Mouse (Mus musculus): ENCODE measurements at regions not wholly inside any gene's neighbourhood (a gene's known extent, or its start where the extent isn't known, plus 50 kb on each side); places are given as distances from the start of the nearest gene placed in this dataset.
A peak's percentile ranks its signal among the peaks of the same experiment; 100 is the strongest.

GRCm38 (mm10) chr14:85160396-85160795 lies 717.0 kb downstream of the Pcdh17 start:
- no peak for DNase-seq

DNA sequence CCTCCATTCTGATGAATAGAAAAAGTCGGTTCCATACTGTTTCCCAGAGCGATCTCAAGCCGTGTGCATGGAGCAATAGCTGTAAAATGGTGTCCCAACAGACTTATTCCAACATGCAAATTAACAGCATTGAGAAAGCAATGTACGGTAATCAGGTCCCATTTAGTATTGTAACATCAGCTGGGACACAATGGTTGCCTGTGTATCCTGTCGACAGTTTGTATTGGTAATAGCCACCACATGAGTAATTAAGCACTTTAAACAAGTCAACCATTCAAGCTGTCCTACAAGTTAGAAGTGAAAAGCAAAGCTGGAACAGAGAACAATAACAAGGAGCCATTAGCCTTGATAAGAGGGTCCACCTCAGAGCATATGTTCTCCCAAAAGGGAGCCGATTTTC lies 743.4 kb downstream of the Pcdh17 start:
- DNase-seq: peak; percentile 47

GRCm38 (mm10) chr14:85204069-85204468 lies 760.7 kb downstream of the Pcdh17 start:
- peak; percentile 76 for DNase-seq

GRCm38 (mm10) chr14:85208383-85208782 lies 765.0 kb downstream of the Pcdh17 start:
- DNase-seq: no peak

- no peak for DNase-seq
Measured at GRCm38 (mm10) chr14:85215026-85215425, 771.7 kb downstream of the Pcdh17 start.
